Mouse (Mus musculus): ENCODE measurements at regions not wholly inside any gene's neighbourhood (a gene's known extent, or its start where the extent isn't known, plus 50 kb on each side); places are given as distances from the start of the nearest gene placed in this dataset.

- DNase-seq: no peak
Observed at GRCm38 (mm10) chr1:136788979-136789513, 164.3 kb downstream of the Zfp281 start.

GRCm38 (mm10) chr1:136791641-136792040 is 166.9 kb downstream of the Zfp281 start:
- DNase-seq: no peak

Data from cerebellum, adult 18-20 months (tissue).